Mouse (Mus musculus): Measurements from ENCODE around the gene Adamts6.

GRCm38 (mm10) chr13:104506165-104506875, 218.7 kb downstream of the Adamts6 start:
- TF ChIP-seq CTCF (IDR thresholded peaks at IDR 0.05; ENCODE audit: low read depth, low read length) (no peak), POLR2A (IDR thresholded peaks at IDR 0.05; ENCODE audit: insufficient read depth, low read length) (no peak), EP300 (IDR thresholded peaks at IDR 0.05; ENCODE audit: insufficient read depth, low read depth, low read length) (no peak)
